Mouse (Mus musculus) ES-E14 (cell line): Measurements from ENCODE around the gene Plscr3.

Experiments used
- CHD2 ChIP-seq: IDR thresholded peaks from 2 replicates; pipeline ENCODE4 v1.6.1; 2014; ENCODE audit warnings: mild to moderate bottlenecking, low read depth, low read length, inconsistent platforms
- HCFC1 ChIP-seq: IDR thresholded peaks from 2 replicates; pipeline ENCODE4 v1.6.1; 2012; ENCODE audit warnings: low read length, inconsistent platforms, borderline replicate concordance; ENCODE audit not compliant: insufficient read depth
- MAFK ChIP-seq: IDR thresholded peaks from 2 replicates; pipeline ENCODE4 v1.6.1; 2014; ENCODE audit warnings: mild to moderate bottlenecking, low read depth, low read length, inconsistent platforms; ENCODE audit not compliant: insufficient read depth
- ZC3H11A ChIP-seq: IDR thresholded peaks from 2 replicates; pipeline ENCODE4 v1.6.1; 2012; ENCODE audit warnings: low read depth, mild to moderate bottlenecking, inconsistent platforms, low read length, borderline replicate concordance
- ZNF384 ChIP-seq: IDR thresholded peaks from 2 replicates; pipeline ENCODE4 v1.6.1; 2012; ENCODE audit warnings: low read depth, low read length, inconsistent platforms

GRCm38 (mm10) chr11:69883066-69883465 lies 36.9 kb downstream of the Plscr3 start:
- TF ChIP-seq HCFC1 = no peak
- no peak for TF ChIP-seq ZC3H11A
- no peak for TF ChIP-seq CHD2
- no peak for TF ChIP-seq ZNF384
- TF ChIP-seq MAFK = no peak
